Mouse (Mus musculus): Measurements from ENCODE around the gene Ttc39a. TPM values are rescaled to one million over a fixed set of nuclear protein-coding genes. Genes with fewer than 3 reads are reported as not detected.
A peak's percentile ranks its signal among the peaks of the same experiment; 100 is the strongest.
"Not testable (repeated sequence)": the region's sequence is repeated elsewhere in the genome, so short reads cannot be mapped to it uniquely, and the experiment has no call there.

Ttc39a gene
- polyA plus RNA-seq (2015; fragmentation: Nextera tagmentation; extraction: Ambion mirVana) = 4.6 and 4.9 TPM in 2 replicates

DNA sequence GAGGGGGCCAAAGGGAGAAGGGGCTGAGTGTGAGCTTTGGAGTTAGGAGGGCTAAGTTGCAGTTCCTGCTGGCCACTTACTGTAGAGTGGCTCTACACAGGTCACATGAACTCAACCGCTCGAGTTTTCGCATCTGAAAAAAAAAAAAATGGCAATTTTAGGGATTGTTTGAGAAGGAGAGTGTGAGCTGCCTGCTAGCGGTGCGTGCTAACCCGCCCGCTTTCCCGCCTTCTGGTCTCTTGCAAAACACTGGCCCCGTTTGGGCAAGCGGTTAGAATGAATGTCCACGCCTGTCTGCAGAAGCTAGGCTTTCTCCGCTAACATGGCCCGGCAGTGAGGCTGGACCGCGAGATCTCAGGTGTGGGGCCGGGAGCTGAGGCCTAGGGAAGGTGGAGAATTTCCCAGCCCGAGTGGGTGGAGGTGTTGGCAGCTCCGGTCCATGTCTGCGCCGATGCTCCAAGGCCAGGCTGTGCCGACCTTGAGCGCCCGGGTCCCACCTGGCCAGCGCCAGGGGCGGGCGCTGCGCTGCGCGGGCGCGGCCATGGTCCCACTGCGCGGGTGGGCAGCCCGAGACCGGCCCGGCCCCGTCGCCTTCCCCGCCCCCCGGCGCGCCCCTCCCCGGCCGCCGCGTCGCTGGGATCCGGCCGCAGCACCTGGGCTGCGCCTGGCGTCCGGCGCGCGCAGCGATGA lies at the start of gene Ttc39a:
Gene Ttc39a (plus strand): TSS at position 138 of the 690 bp plus-strand sequence.
- peaks cover 29% of the 10 kb centered on the region for H3K4me1 ChIP-seq
- no peaks in the 10 kb centered on the region for H3K36me3 ChIP-seq
- no peaks in the 10 kb centered on the region for H3K27me3 ChIP-seq
- peak within 1 kb of the TSS; percentile 68 for H3K4me3 ChIP-seq
- 0 out of 2 replicates have a peak within 1 kb of the TSS, but pooled peaks have one; percentile 11 for H3K27ac ChIP-seq
- no peaks in the 10 kb centered on the region for H3K9me3 ChIP-seq
- under 1% methylated on average over 45 of the region's 56 CpGs for WGBS
- peak within 1 kb of the TSS; percentile 80 for H3K9ac ChIP-seq
- H3K4me2 ChIP-seq = peak within 1 kb of the TSS; percentile 97
- ATAC-seq (ENCODE audit: insufficient number of reproducible peaks, insufficient read depth, low FRiP score, low TSS enrichment, low read depth) = peak; percentile 45; the same call in 1 of the 2 replicates

- 83% methylated on average over 1 of the region's 1 CpGs for WGBS
- Histone ChIP-seq H3K27me3 (no peaks in the 10 kb centered on the region), H3K9ac (no peak overlapping the region), H3K36me3 (peaks cover 46% of the 10 kb centered on the region), H3K4me3 (no peak overlapping the region), H3K4me2 (no peak overlapping the region), H3K4me1 (no peaks in the 10 kb centered on the region), H3K27ac (no peak overlapping the region), H3K9me3 (no peaks in the 10 kb centered on the region)
- no peak for ATAC-seq (ENCODE audit: insufficient number of reproducible peaks, insufficient read depth, low FRiP score, low TSS enrichment, low read depth)
Observed at GRCm38 (mm10) chr4:109378107-109378506, 28.3 kb upstream of the Ttc39a start.

GRCm38 (mm10) chr4:109382457-109382856 lies 24.0 kb upstream of the Ttc39a start:
- no peak overlapping the region for H3K9ac ChIP-seq
- peaks cover 28% of the 10 kb centered on the region for H3K36me3 ChIP-seq
- H3K27me3 ChIP-seq = no peaks in the 10 kb centered on the region
- H3K4me3 ChIP-seq = no peak overlapping the region
- no peak overlapping the region for H3K27ac ChIP-seq
- no peak for ATAC-seq (ENCODE audit: insufficient number of reproducible peaks, insufficient read depth, low FRiP score, low TSS enrichment, low read depth)
- no peaks in the 10 kb centered on the region for H3K9me3 ChIP-seq
- no peaks in the 10 kb centered on the region for H3K4me1 ChIP-seq
- 81% methylated on average over 2 of the region's 2 CpGs for WGBS
- no peak overlapping the region for H3K4me2 ChIP-seq

DNA sequence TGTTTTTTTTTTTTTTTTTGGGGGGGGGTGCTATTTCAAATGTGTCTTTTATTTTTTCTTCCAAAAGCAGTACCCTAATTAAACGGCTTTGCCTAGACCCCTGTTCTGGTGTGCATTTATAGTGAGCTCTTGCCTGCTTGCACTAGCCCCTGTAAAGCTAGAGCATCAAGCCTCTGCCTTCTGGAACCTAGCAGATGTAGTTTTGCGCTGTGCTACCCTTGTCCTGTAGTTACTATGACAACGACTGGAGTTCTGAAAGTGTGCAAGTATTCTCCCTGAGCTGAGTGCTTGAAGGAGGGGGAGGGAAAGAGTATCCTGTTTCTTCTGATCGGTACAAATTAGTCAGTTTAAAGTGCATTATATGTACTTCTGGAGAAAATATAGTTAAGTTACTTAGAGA lies 20.8 kb upstream of the Ttc39a start:
- Histone ChIP-seq H3K27me3 (no peaks in the 10 kb centered on the region), H3K36me3 (peaks cover 6% of the 10 kb centered on the region; the same call in 1 of the 2 replicates), H3K9ac (no peak overlapping the region), H3K9me3 (no peaks in the 10 kb centered on the region), H3K4me2 (no peak overlapping the region), H3K4me1 (no peaks in the 10 kb centered on the region), H3K4me3 (no peak overlapping the region), H3K27ac (no peak overlapping the region)
- no peak for ATAC-seq (ENCODE audit: insufficient number of reproducible peaks, insufficient read depth, low FRiP score, low TSS enrichment, low read depth)
- WGBS = 33% methylated on average over 4 of the region's 4 CpGs

DNA sequence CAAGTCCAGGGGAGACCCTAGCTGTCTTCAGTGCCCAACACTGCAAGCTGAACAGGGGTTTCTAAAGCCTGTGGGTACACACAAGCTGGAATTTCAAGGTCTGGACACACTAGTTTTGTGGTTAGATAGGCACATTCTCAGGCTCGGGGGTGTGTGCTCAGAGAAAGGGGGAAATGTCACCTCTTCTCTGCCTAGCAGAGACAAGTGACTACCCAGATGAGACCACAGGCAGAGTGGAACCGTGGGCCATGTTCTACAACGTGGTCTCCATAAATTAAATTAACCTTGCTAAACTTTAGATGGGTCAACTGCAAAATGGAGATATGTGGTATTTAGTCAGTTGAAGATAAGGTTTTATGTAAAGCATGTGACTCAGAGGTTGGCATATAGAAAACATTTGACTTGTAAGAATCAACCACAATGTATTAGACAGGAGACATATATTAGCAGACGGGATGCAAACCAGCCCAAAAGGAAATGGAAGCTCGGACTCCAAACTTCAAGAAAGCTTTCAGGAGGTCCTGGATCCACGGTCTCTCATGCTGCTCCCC lies 13.1 kb upstream of the Ttc39a start:
- Histone ChIP-seq H3K36me3 (no peaks in the 10 kb centered on the region), H3K27me3 (peaks cover 8% of the 10 kb centered on the region), H3K4me3 (no peak overlapping the region), H3K9me3 (no peaks in the 10 kb centered on the region), H3K9ac (no peak overlapping the region), H3K4me2 (no peak overlapping the region), H3K27ac (no peak overlapping the region), H3K4me1 (peaks cover 9% of the 10 kb centered on the region)
- ATAC-seq (ENCODE audit: insufficient number of reproducible peaks, insufficient read depth, low FRiP score, low TSS enrichment, low read depth) = no peak
- 61% methylated on average over 6 of the region's 6 CpGs for WGBS

- WGBS = 7% methylated on average over 13 of the region's 13 CpGs
- Histone ChIP-seq H3K9me3 (no peaks in the 10 kb centered on the region), H3K27ac (no peak overlapping the region), H3K4me2 (peak overlapping the region; percentile 54), H3K4me3 (peak overlapping the region; percentile 23), H3K9ac (peak overlapping the region; percentile 57), H3K27me3 (peaks cover 8% of the 10 kb centered on the region), H3K4me1 (peaks cover 9% of the 10 kb centered on the region), H3K36me3 (no peaks in the 10 kb centered on the region)
- peak; percentile 71; the same call in 1 of the 2 replicates for ATAC-seq (ENCODE audit: insufficient number of reproducible peaks, insufficient read depth, low FRiP score, low TSS enrichment, low read depth)
Observed at GRCm38 (mm10) chr4:109393902-109394301, 12.5 kb upstream of the Ttc39a start.

DNA sequence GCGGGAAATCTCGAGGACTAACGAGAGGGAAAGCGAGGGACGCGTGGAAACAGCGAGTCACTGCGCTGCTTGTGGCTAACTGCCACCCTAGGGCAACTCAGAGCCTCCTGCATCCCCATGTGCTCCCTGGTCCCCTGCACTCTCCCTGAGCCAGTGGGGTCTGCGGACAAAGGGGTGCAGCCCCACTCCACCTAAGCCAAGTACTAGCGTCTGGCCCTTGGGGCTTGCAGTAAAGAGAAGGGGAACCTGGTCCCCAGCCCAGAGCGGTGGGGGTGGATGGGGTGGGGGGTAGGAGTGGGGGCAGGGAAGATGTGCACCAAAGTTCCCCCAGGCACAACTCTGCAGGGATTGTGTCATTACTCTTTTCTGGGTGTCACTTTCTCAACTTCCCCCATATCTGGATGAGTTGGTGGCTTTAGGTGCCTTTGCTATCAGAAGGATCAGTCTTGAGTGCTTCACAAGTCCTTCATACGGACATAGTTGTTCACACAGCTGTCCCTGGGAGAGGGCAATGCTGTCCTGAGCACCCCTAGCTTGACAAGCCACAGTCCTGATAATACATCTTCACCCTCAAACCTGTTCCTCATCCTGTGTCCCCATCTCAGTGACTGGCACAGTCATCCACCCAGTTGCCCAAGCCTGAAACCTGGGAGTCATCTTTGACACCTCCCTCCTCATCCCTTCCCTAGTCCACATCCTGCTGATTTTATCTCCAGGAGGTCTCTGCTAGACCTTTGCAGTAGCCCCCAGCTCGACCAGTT lies 11.9 kb upstream of the Ttc39a start:
- Histone ChIP-seq H3K36me3 (no peaks in the 10 kb centered on the region), H3K4me1 (peaks cover 9% of the 10 kb centered on the region), H3K27me3 (peaks cover 8% of the 10 kb centered on the region), H3K4me3 (peak overlapping the region; percentile 23), H3K27ac (no peak overlapping the region), H3K9me3 (no peaks in the 10 kb centered on the region), H3K9ac (peak overlapping the region; percentile 57), H3K4me2 (peak overlapping the region; percentile 54)
- WGBS = 21% methylated on average over 13 of the region's 13 CpGs
- ATAC-seq (ENCODE audit: insufficient number of reproducible peaks, insufficient read depth, low FRiP score, low TSS enrichment, low read depth) = 0 out of 2 replicates have a peak, but pooled peaks have one; percentile 37

- Histone ChIP-seq H3K9me3 (no peaks in the 10 kb centered on the region), H3K9ac (no peak overlapping the region), H3K27me3 (no peaks in the 10 kb centered on the region), H3K4me3 (no peak overlapping the region), H3K4me1 (peaks cover 6% of the 10 kb centered on the region; the same call in 1 of the 2 replicates), H3K27ac (no peak overlapping the region), H3K36me3 (no peaks in the 10 kb centered on the region), H3K4me2 (no peak overlapping the region)
- no peak for ATAC-seq (ENCODE audit: insufficient number of reproducible peaks, insufficient read depth, low FRiP score, low TSS enrichment, low read depth)
- WGBS = 68% methylated on average over 10 of the region's 10 CpGs
Observed at GRCm38 (mm10) chr4:109400366-109400980, 6.0 kb upstream of the Ttc39a start.

DNA sequence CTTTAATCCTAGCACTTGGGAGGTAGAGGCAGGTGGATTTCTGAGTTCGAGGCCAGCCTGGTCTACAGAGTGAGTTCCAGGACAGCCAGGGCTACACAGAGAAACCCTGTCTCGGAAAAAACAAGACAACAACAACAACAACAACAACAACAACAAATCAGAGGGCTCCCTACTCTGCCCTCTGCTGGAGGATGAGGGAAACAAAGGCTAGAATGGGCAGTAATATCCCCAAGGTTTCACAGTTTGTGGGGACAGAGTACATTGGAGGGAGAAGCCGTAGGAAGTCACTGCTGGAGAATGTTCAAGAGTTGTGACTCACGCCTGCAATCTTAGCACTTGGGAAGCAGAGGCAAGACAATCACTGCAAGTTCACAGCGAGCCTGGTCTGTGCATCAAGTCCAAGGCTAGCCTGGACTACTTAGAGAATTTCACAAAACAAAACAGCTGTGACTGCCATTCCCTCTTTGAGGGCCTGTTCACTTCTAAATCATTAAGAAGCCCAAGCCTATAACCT lies 5.2 kb upstream of the Ttc39a start:
- Histone ChIP-seq H3K27ac (no peak overlapping the region), H3K4me1 (peaks cover 14% of the 10 kb centered on the region), H3K27me3 (no peaks in the 10 kb centered on the region), H3K9me3 (no peaks in the 10 kb centered on the region), H3K4me3 (no peak overlapping the region), H3K4me2 (no peak overlapping the region), H3K9ac (no peak overlapping the region), H3K36me3 (no peaks in the 10 kb centered on the region)
- no peak for ATAC-seq (ENCODE audit: insufficient number of reproducible peaks, insufficient read depth, low FRiP score, low TSS enrichment, low read depth)
- WGBS = 71% methylated on average over 5 of the region's 5 CpGs

DNA sequence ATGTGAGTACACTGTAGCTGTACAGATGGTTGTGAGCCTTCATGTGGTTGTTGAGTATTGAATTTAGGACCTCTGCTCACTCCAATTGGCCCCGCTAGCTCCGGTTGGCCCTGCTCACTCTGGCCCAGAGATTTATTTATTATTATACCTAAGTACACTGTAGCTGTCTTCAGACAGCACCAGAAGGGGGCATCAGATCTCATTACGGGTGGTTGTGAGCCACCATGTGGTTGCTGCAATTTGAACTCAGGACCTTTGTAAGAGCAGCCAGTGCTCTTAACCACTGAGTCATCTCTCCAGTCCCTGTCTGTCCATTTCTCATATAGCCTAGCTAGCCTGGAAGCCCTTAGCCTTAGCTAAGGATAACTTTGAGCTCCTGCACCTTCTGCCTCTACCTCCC lies 1.5 kb upstream of the Ttc39a start:
- not testable (repeated sequence) for H3K4me3 ChIP-seq; H3K9me3 ChIP-seq; H3K27me3 ChIP-seq; H3K27ac ChIP-seq; H3K9ac ChIP-seq; ATAC-seq (ENCODE audit: insufficient number of reproducible peaks, insufficient read depth, low FRiP score, low TSS enrichment, low read depth); H3K4me2 ChIP-seq; H3K36me3 ChIP-seq
- WGBS = 83% methylated on average over 3 of the region's 3 CpGs
- peaks cover 33% of the 10 kb centered on the region for H3K4me1 ChIP-seq

DNA sequence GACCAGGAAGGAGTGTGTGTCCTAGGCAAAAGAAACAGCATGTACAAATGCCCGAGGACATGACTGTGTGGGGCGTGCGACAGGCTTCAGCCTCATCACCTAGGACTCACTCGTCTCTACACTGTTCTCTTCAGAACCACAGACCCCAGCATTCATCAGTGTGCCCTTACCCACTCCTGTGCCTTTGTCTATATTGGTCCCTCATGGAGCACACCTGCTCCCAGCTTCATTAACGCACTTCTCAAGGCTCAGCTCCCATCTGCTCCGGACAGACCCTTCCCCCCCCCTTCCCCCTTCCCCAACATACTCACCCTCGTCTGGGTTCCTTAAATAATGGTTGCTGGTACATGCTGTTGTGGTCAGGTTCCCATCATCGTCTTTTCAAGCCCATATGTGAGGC lies 1.0 kb upstream of the Ttc39a start:
- Histone ChIP-seq H3K9me3 (no peaks in the 10 kb centered on the region), H3K9ac (no peak overlapping the region), H3K27me3 (no peaks in the 10 kb centered on the region), H3K4me3 (no peak overlapping the region), H3K27ac (no peak overlapping the region), H3K4me1 (peaks cover 31% of the 10 kb centered on the region), H3K36me3 (no peaks in the 10 kb centered on the region), H3K4me2 (peak overlapping the region; percentile 97; the same call in 1 of the 2 replicates)
- WGBS = 57% methylated on average over 8 of the region's 8 CpGs
- no peak for ATAC-seq (ENCODE audit: insufficient number of reproducible peaks, insufficient read depth, low FRiP score, low TSS enrichment, low read depth)

All from embryonic facial prominence, embryonic 13.5 days (tissue).